In genomic region chr12:119333376-119333775, GRCm38 (mm10) we compare ENCODE assay signal across 20 mouse cellular contexts. TPM values are rescaled to one million over a fixed set of nuclear protein-coding genes. Genes with fewer than 3 reads are reported as not detected.
DNase-seq lines count a peak whose midpoint lies in the region; ATAC-seq lines count a peak whose summit lies in the region.
"Had no signal": no experiment of that assay in that cellular context is flagged by ENCODE, and none has a peak within 500 bp of the region (broad histone marks: within the 10 kb centered on the region; RNA-seq: fewer than 3 reads in every experiment).

No protein-coding gene starts in this region.

- no peak overlapping the region for H3K9ac ChIP-seq in heart, embryonic 11.5 days (ENCODE audit: low read depth, low read length)
- no peak overlapping the region for H3K9ac ChIP-seq in midbrain, embryonic 12.5 days (replicated peaks)
- H3K9ac ChIP-seq: hindbrain, embryonic 15.5 days; limb, embryonic 13.5 days; liver, postnatal 0 days; neural tube, embryonic 15.5 days had no signal

- no peaks in the 10 kb centered on the region for H3K27me3 ChIP-seq in heart, embryonic 11.5 days (ENCODE audit: control insufficient read depth, insufficient read depth, low read length)
- 0 out of 2 replicates have a peak, but pooled peaks cover 11% of the 10 kb centered on the region for H3K27me3 ChIP-seq in midbrain, embryonic 12.5 days
- H3K27me3 ChIP-seq: hindbrain, embryonic 15.5 days; limb, embryonic 13.5 days; neural tube, embryonic 15.5 days had no signal

- H3K9me3 ChIP-seq in heart, embryonic 11.5 days (replicated peaks; ENCODE audit: control insufficient read depth, low read length), result no peaks in the 10 kb centered on the region
- H3K9me3 ChIP-seq in midbrain, embryonic 12.5 days, result no peaks in the 10 kb centered on the region
- H3K9me3 ChIP-seq: hindbrain, embryonic 15.5 days; limb, embryonic 13.5 days; neural tube, embryonic 15.5 days had no signal

- no peak for ATAC-seq in heart, embryonic 11.5 days (replicated peaks; ENCODE audit: insufficient number of reproducible peaks, low FRiP score, low TSS enrichment)
- peak; percentile 76 for ATAC-seq in midbrain, embryonic 12.5 days (ENCODE audit: low FRiP score, low read depth)
- ATAC-seq: intestine, postnatal 0 days; liver, postnatal 0 days had no signal

- no peak overlapping the region for H3K4me3 ChIP-seq in heart, embryonic 11.5 days (ENCODE audit: low read depth, low read length)
- H3K4me3 ChIP-seq in midbrain, embryonic 12.5 days, result no peak overlapping the region
- H3K4me3 ChIP-seq: hindbrain, embryonic 15.5 days; limb, embryonic 13.5 days; neural tube, embryonic 15.5 days had no signal

- H3K4me2 ChIP-seq in heart, embryonic 11.5 days, result no peak overlapping the region
- H3K4me2 ChIP-seq in midbrain, embryonic 12.5 days (replicated peaks), result no peak overlapping the region
- H3K4me2 ChIP-seq: hindbrain, embryonic 15.5 days; limb, embryonic 13.5 days; neural tube, embryonic 15.5 days had no signal

- H3K4me1 ChIP-seq in heart, embryonic 11.5 days (ENCODE audit: control insufficient read depth, insufficient read depth, low read length), result no peaks in the 10 kb centered on the region
- H3K4me1 ChIP-seq in midbrain, embryonic 12.5 days, result peaks cover 7% of the 10 kb centered on the region
- H3K4me1 ChIP-seq: hindbrain, embryonic 15.5 days; limb, embryonic 13.5 days; neural tube, embryonic 15.5 days had no signal

- no peaks in the 10 kb centered on the region for H3K36me3 ChIP-seq in heart, embryonic 11.5 days (ENCODE audit: control insufficient read depth, insufficient read depth, low read length)
- H3K36me3 ChIP-seq in midbrain, embryonic 12.5 days, result no peaks in the 10 kb centered on the region
- H3K36me3 ChIP-seq: hindbrain, embryonic 15.5 days; limb, embryonic 13.5 days; neural tube, embryonic 15.5 days had no signal

- peak overlapping the region; percentile 46; the same call in 1 of the 2 replicates for H3K27ac ChIP-seq in heart, embryonic 11.5 days (ENCODE audit: low read depth, low read length)
- H3K27ac ChIP-seq in midbrain, embryonic 12.5 days (replicated peaks), result no peak overlapping the region; the same call in 1 of the 2 replicates
- H3K27ac ChIP-seq: hindbrain, embryonic 15.5 days; limb, embryonic 13.5 days; neural tube, embryonic 15.5 days had no signal

- no peak for DNase-seq in heart, postnatal 4 days
- peak; percentile 2 for DNase-seq in R1 (ENCODE audit: low read depth, low spot score)
- DNase-seq in embryo, embryonic 11 days, result peak; percentile 22
- no peak for DNase-seq in spleen, adult 12 weeks (ENCODE audit: low spot score)
- DNase-seq in right cerebral cortex, postnatal 25 days, result no peak
- DNase-seq: adrenal gland, adult 8-10 months; cerebellum, adult 9-10 months; kidney, postnatal 10 days; liver, postnatal 0 days; lung, postnatal 36 days; retina, postnatal 1 day had no signal

RNA-seq across cellular contexts. Expression of gene Macc1, which starts 19.3 kb away (rescaled TPM):
- polyA plus RNA-seq in heart, embryonic 11.5 days (2014; fragmentation: Nextera tagmentation; extraction: Ambion mirVana), result 0.07 and 0.13 TPM in 2 replicates
- not detected for total RNA-seq in heart, postnatal 4 days (2021)
- 0.18 TPM in 1 of 2 replicates, not detected in the other for polyA plus RNA-seq in midbrain, embryonic 12.5 days (2016; fragmentation: Nextera tagmentation; extraction: Ambion mirVana)
- total RNA-seq: adrenal gland, adult 8-10 months; gastrocnemius, adult 8-10 months; heart, adult 8-10 months; monocyte, adult 5-6 weeks had no signal
- polyA plus RNA-seq: hindbrain, embryonic 15.5 days had no signal

Comparison
In these comparisons a context has a peak if more than half of its experiments do, and no peak if none do; other contexts are left out.
1. DNase-seq: peak in R1 (single experiment) and embryo, embryonic 11 days (single experiment); none in heart, postnatal 4 days (single experiment), spleen, adult 12 weeks (single experiment) and right cerebral cortex, postnatal 25 days (single experiment).